Mouse (Mus musculus): ENCODE data around the gene Rdh9.
"Not testable (repeated sequence)": the region's sequence is repeated elsewhere in the genome, so short reads cannot be mapped to it uniquely, and the experiment has no call there.

The Rdh9 gene

GRCm38 (mm10) chr10:127759181-127760110, 16.7 kb upstream of the Rdh9 start, which contains the start of the genes Rdh1 and Rdh16f1:
TSS of gene Rdh1 (plus strand) at chr10:127759721.
TSS of gene Rdh16f1 (plus strand) at chr10:127759787.
- DNase-seq = no peak

- DNase-seq = not testable (repeated sequence)
Measured at GRCm38 (mm10) chr10:127762926-127763325, 13.3 kb upstream of the Rdh9 start.

GRCm38 (mm10) chr10:127763914-127764680, 12.1 kb upstream of the Rdh9 start:
- DNase-seq = no peak

GRCm38 (mm10) chr10:127766564-127766963, 9.6 kb upstream of the Rdh9 start:
- no peak for DNase-seq

- DNase-seq = not testable (repeated sequence)
Measured at GRCm38 (mm10) chr10:127782321-127782720, 6.1 kb downstream of the Rdh9 start.

- not testable (repeated sequence) for DNase-seq
Measured at GRCm38 (mm10) chr10:127785411-127785810, 9.2 kb downstream of the Rdh9 start.

GRCm38 (mm10) chr10:127799295-127799694, 23.1 kb downstream of the Rdh9 start:
- no peak for DNase-seq

GRCm38 (mm10) chr10:127800891-127801290, 24.7 kb downstream of the Rdh9 start, which contains the start of gene Rdh16:
TSS of gene Rdh16 (plus strand) at chr10:127801152.
- DNase-seq = no peak

GRCm38 (mm10) chr10:127801612-127802011, 25.4 kb downstream of the Rdh9 start:
- DNase-seq = no peak

- DNase-seq = no peak
Measured at GRCm38 (mm10) chr10:127802236-127802635, 26.1 kb downstream of the Rdh9 start.

- no peak for DNase-seq
Measured at GRCm38 (mm10) chr10:127804416-127804815, 28.2 kb downstream of the Rdh9 start.

- DNase-seq = no peak
Measured at GRCm38 (mm10) chr10:127815888-127816287, 39.7 kb downstream of the Rdh9 start.

- DNase-seq = not testable (repeated sequence)
Measured at GRCm38 (mm10) chr10:127817268-127817910, 41.2 kb downstream of the Rdh9 start.

- DNase-seq = not testable (repeated sequence)
Measured at GRCm38 (mm10) chr10:127821806-127822205, 45.6 kb downstream of the Rdh9 start.

GRCm38 (mm10) chr10:127825386-127825785, 49.2 kb downstream of the Rdh9 start:
- no peak for DNase-seq

GRCm38 (mm10) chr10:127829121-127829520, 52.9 kb downstream of the Rdh9 start:
- DNase-seq = no peak

GRCm38 (mm10) chr10:127834186-127834585, 58.0 kb downstream of the Rdh9 start:
- not testable (repeated sequence) for DNase-seq

- no peak for DNase-seq
Measured at GRCm38 (mm10) chr10:127835292-127835691, 59.1 kb downstream of the Rdh9 start.

GRCm38 (mm10) chr10:127837793-127838192, 61.6 kb downstream of the Rdh9 start:
- DNase-seq = not testable (repeated sequence)

- no peak for DNase-seq
Measured at GRCm38 (mm10) chr10:127838539-127838938, 62.4 kb downstream of the Rdh9 start.

GRCm38 (mm10) chr10:127840776-127841175, 64.6 kb downstream of the Rdh9 start:
- DNase-seq = no peak

Measured in right cerebral cortex, postnatal 25 days (tissue).